Mouse (Mus musculus): Measurements from ENCODE around the gene Slc7a8. TPM values are rescaled to one million over a fixed set of nuclear protein-coding genes. Genes with fewer than 3 reads are reported as not detected.

Slc7a8 gene
- total and polyA plus RNA-seq, 3 experiments: 54.9 to 325 (median 199) TPM

- Histone ChIP-seq H3K27me3 (ENCODE audit: insufficient read depth, low read length) (no peaks in the 10 kb centered on the region), H3K4me3 (ENCODE audit: low read depth, low read length) (no peak overlapping the region), H3K4me1 (ENCODE audit: insufficient read depth, low read depth, low read length) (peaks cover 89% of the 10 kb centered on the region), H3K9me3 (replicated peaks) (no peaks in the 10 kb centered on the region), H3K36me3 (replicated peaks) (peaks cover 96% of the 10 kb centered on the region)
- DNase-seq (ENCODE audit: low spot score) (no peak), ATAC-seq (ENCODE audit: extremely low read depth, insufficient number of reproducible peaks, low FRiP score, poor library complexity, severe bottlenecking) (no peak)
- TF ChIP-seq GATA2 (IDR thresholded peaks at IDR 0.05; ENCODE audit: borderline replicate concordance, low read depth, low read length) (no peak), POLR2AphosphoS5 (IDR thresholded peaks at IDR 0.05; ENCODE audit: insufficient replicate concordance, low read depth, low read length) (no peak), TAL1 (conservative IDR thresholded peaks at IDR 0.05; ENCODE audit: low read depth, low read length) (no peak), CTCF (IDR thresholded peaks at IDR 0.05; ENCODE audit: low read depth, low read length) (no peak), GATA1 (IDR thresholded peaks at IDR 0.05; ENCODE audit: borderline replicate concordance, low read length) (no peak)
Measured at GRCm38 (mm10) chr14:54747942-54748917, 33.5 kb downstream of the Slc7a8 start.

- DNase-seq (ENCODE audit: low spot score): peak; percentile 36
- Histone ChIP-seq H3K36me3 (replicated peaks) (peaks cover 96% of the 10 kb centered on the region), H3K4me1 (ENCODE audit: insufficient read depth, low read depth, low read length) (peaks cover 76% of the 10 kb centered on the region), H3K9me3 (replicated peaks) (no peaks in the 10 kb centered on the region), H3K27me3 (ENCODE audit: insufficient read depth, low read length) (no peaks in the 10 kb centered on the region), H3K4me3 (ENCODE audit: low read depth, low read length) (no peak overlapping the region)
- no peak for ATAC-seq (ENCODE audit: extremely low read depth, insufficient number of reproducible peaks, low FRiP score, poor library complexity, severe bottlenecking)
- TF ChIP-seq CTCF (IDR thresholded peaks at IDR 0.05; ENCODE audit: low read depth, low read length) (no peak), GATA2 (IDR thresholded peaks at IDR 0.05; ENCODE audit: borderline replicate concordance, low read depth, low read length) (no peak), TAL1 (conservative IDR thresholded peaks at IDR 0.05; ENCODE audit: low read depth, low read length) (no peak), GATA1 (IDR thresholded peaks at IDR 0.05; ENCODE audit: borderline replicate concordance, low read length) (no peak), POLR2AphosphoS5 (IDR thresholded peaks at IDR 0.05; ENCODE audit: insufficient replicate concordance, low read depth, low read length) (no peak)
Measured at GRCm38 (mm10) chr14:54746038-54746437, 35.7 kb downstream of the Slc7a8 start.

- H3K27me3 ChIP-seq (ENCODE audit: insufficient read depth, low read length): no peaks in the 10 kb centered on the region
- H3K36me3 ChIP-seq (replicated peaks): peaks cover 92% of the 10 kb centered on the region
- peak overlapping the region; percentile 30; the same call in 1 of the 2 replicates for H3K4me3 ChIP-seq (ENCODE audit: low read depth, low read length)
- peak; percentile 25 for DNase-seq (ENCODE audit: low spot score)
- H3K4me1 ChIP-seq (ENCODE audit: insufficient read depth, low read depth, low read length): peaks cover 60% of the 10 kb centered on the region
- no peak for TF ChIP-seq GATA2 (IDR thresholded peaks at IDR 0.05; ENCODE audit: borderline replicate concordance, low read depth, low read length)
- no peak for TF ChIP-seq CTCF (IDR thresholded peaks at IDR 0.05; ENCODE audit: low read depth, low read length)
- TF ChIP-seq GATA1 (IDR thresholded peaks at IDR 0.05; ENCODE audit: borderline replicate concordance, low read length): no peak
- no peak for TF ChIP-seq POLR2AphosphoS5 (IDR thresholded peaks at IDR 0.05; ENCODE audit: insufficient replicate concordance, low read depth, low read length)
- no peak for TF ChIP-seq TAL1 (conservative IDR thresholded peaks at IDR 0.05; ENCODE audit: low read depth, low read length)
- ATAC-seq (ENCODE audit: extremely low read depth, insufficient number of reproducible peaks, low FRiP score, poor library complexity, severe bottlenecking): peak; percentile 75
- no peaks in the 10 kb centered on the region for H3K9me3 ChIP-seq (replicated peaks)
Measured at GRCm38 (mm10) chr14:54744473-54744872, 37.3 kb downstream of the Slc7a8 start.

GRCm38 (mm10) chr14:54742375-54742774 is 39.4 kb downstream of the Slc7a8 start:
- Histone ChIP-seq H3K4me3 (ENCODE audit: low read depth, low read length) (no peak overlapping the region), H3K9me3 (replicated peaks) (no peaks in the 10 kb centered on the region), H3K27me3 (ENCODE audit: insufficient read depth, low read length) (no peaks in the 10 kb centered on the region), H3K4me1 (ENCODE audit: insufficient read depth, low read depth, low read length) (peaks cover 46% of the 10 kb centered on the region), H3K36me3 (replicated peaks) (peaks cover 94% of the 10 kb centered on the region)
- TF ChIP-seq TAL1 (conservative IDR thresholded peaks at IDR 0.05; ENCODE audit: low read depth, low read length) (no peak), CTCF (IDR thresholded peaks at IDR 0.05; ENCODE audit: low read depth, low read length) (no peak), POLR2AphosphoS5 (IDR thresholded peaks at IDR 0.05; ENCODE audit: insufficient replicate concordance, low read depth, low read length) (no peak), GATA1 (IDR thresholded peaks at IDR 0.05; ENCODE audit: borderline replicate concordance, low read length) (no peak), GATA2 (IDR thresholded peaks at IDR 0.05; ENCODE audit: borderline replicate concordance, low read depth, low read length) (no peak)
- DNase-seq (ENCODE audit: low spot score) (no peak), ATAC-seq (ENCODE audit: extremely low read depth, insufficient number of reproducible peaks, low FRiP score, poor library complexity, severe bottlenecking) (no peak)

GRCm38 (mm10) chr14:54741721-54742120 is 40.0 kb downstream of the Slc7a8 start:
- Histone ChIP-seq H3K36me3 (replicated peaks) (peaks cover 94% of the 10 kb centered on the region), H3K27me3 (ENCODE audit: insufficient read depth, low read length) (no peaks in the 10 kb centered on the region), H3K4me1 (ENCODE audit: insufficient read depth, low read depth, low read length) (peaks cover 44% of the 10 kb centered on the region), H3K9me3 (replicated peaks) (no peaks in the 10 kb centered on the region), H3K4me3 (ENCODE audit: low read depth, low read length) (no peak overlapping the region)
- TF ChIP-seq TAL1 (conservative IDR thresholded peaks at IDR 0.05; ENCODE audit: low read depth, low read length) (no peak), GATA2 (IDR thresholded peaks at IDR 0.05; ENCODE audit: borderline replicate concordance, low read depth, low read length) (no peak), POLR2AphosphoS5 (IDR thresholded peaks at IDR 0.05; ENCODE audit: insufficient replicate concordance, low read depth, low read length) (no peak), CTCF (IDR thresholded peaks at IDR 0.05; ENCODE audit: low read depth, low read length) (no peak), GATA1 (IDR thresholded peaks at IDR 0.05; ENCODE audit: borderline replicate concordance, low read length) (no peak)
- DNase-seq (ENCODE audit: low spot score) (no peak), ATAC-seq (ENCODE audit: extremely low read depth, insufficient number of reproducible peaks, low FRiP score, poor library complexity, severe bottlenecking) (no peak)

- no peak overlapping the region for H3K4me3 ChIP-seq (ENCODE audit: low read depth, low read length)
- H3K36me3 ChIP-seq (replicated peaks): peaks cover 95% of the 10 kb centered on the region
- H3K9me3 ChIP-seq (replicated peaks): no peaks in the 10 kb centered on the region
- H3K4me1 ChIP-seq (ENCODE audit: insufficient read depth, low read depth, low read length): peaks cover 15% of the 10 kb centered on the region
- no peak for DNase-seq (ENCODE audit: low spot score)
- TF ChIP-seq CTCF (IDR thresholded peaks at IDR 0.05; ENCODE audit: low read depth, low read length) (no peak), GATA2 (IDR thresholded peaks at IDR 0.05; ENCODE audit: borderline replicate concordance, low read depth, low read length) (no peak), TAL1 (conservative IDR thresholded peaks at IDR 0.05; ENCODE audit: low read depth, low read length) (no peak), POLR2AphosphoS5 (IDR thresholded peaks at IDR 0.05; ENCODE audit: insufficient replicate concordance, low read depth, low read length) (no peak), GATA1 (IDR thresholded peaks at IDR 0.05; ENCODE audit: borderline replicate concordance, low read length) (no peak)
- no peaks in the 10 kb centered on the region for H3K27me3 ChIP-seq (ENCODE audit: insufficient read depth, low read length)
- ATAC-seq (ENCODE audit: extremely low read depth, insufficient number of reproducible peaks, low FRiP score, poor library complexity, severe bottlenecking): no peak
Measured at GRCm38 (mm10) chr14:54737634-54738033, 44.1 kb downstream of the Slc7a8 start.

Data from G1E (cell line).